Mouse (Mus musculus): Measurements from ENCODE around the gene Hist1h2bn. TPM values are rescaled to one million over a fixed set of nuclear protein-coding genes. Genes with fewer than 3 reads are reported as not detected.
"Not testable (repeated sequence)": the region's sequence is repeated elsewhere in the genome, so short reads cannot be mapped to it uniquely, and the experiment has no call there.

The Hist1h2bn gene
- polyA plus RNA-seq, 1 experiment from 2014 or later = 0.88 TPM

DNA sequence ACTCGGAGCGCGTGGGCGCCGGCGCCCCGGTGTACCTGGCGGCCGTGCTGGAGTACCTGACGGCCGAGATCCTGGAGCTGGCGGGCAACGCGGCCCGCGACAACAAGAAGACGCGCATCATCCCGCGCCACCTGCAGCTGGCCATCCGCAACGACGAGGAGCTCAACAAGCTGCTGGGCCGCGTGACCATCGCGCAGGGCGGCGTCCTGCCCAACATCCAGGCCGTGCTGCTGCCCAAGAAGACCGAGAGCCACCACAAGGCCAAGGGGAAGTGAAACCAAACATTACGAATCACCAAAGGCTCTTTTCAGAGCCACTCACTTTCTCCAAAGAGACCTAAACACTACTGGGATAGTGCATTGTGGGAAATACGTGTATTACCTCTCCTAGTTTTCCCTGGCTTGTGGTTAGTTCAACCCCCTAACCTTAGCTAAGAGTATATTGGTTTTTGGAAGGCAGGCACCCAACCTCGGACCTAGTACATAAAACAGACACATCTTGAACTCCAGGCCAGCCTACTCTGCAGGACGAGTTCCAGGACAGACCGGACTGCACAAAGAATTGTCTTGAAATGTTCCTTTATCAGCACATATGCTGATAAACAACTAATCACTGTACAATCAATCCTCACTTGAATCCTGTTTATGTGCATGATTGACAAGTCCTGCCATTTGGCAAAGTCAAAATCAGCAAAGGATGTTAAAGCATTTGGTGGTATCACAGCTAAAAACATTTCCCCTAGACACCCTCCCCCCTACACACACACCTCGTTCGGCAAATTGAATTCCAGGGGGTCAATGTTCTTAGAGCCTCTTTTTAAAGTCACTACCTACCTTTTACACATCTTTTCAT is 37.2 kb upstream of the Hist1h2bn start:
- not testable (repeated sequence) for H3K9me3 ChIP-seq (replicated peaks; ENCODE audit: control insufficient read depth, low read length); H3K27me3 ChIP-seq (ENCODE audit: control insufficient read depth, insufficient read depth, low read length); H3K36me3 ChIP-seq (ENCODE audit: control insufficient read depth, insufficient read depth)
- Histone ChIP-seq H3K9ac (ENCODE audit: low read length) (peak overlapping the region; percentile 60), H3K4me3 (ENCODE audit: low read length) (peak overlapping the region; percentile 51), H3K4me2 (ENCODE audit: low read depth, low read length) (peak overlapping the region; percentile 91), H3K4me1 (ENCODE audit: control insufficient read depth, insufficient read depth, low read length) (peaks cover 21% of the 10 kb centered on the region), H3K27ac (ENCODE audit: low read length) (peak overlapping the region; percentile 86)
- WGBS = 0% methylated on average over 10 of the region's 38 CpGs
- ATAC-seq (replicated peaks; ENCODE audit: extremely low read depth, insufficient read depth, low FRiP score) = peak; percentile 10; the same call in 1 of the 2 replicates

DNA sequence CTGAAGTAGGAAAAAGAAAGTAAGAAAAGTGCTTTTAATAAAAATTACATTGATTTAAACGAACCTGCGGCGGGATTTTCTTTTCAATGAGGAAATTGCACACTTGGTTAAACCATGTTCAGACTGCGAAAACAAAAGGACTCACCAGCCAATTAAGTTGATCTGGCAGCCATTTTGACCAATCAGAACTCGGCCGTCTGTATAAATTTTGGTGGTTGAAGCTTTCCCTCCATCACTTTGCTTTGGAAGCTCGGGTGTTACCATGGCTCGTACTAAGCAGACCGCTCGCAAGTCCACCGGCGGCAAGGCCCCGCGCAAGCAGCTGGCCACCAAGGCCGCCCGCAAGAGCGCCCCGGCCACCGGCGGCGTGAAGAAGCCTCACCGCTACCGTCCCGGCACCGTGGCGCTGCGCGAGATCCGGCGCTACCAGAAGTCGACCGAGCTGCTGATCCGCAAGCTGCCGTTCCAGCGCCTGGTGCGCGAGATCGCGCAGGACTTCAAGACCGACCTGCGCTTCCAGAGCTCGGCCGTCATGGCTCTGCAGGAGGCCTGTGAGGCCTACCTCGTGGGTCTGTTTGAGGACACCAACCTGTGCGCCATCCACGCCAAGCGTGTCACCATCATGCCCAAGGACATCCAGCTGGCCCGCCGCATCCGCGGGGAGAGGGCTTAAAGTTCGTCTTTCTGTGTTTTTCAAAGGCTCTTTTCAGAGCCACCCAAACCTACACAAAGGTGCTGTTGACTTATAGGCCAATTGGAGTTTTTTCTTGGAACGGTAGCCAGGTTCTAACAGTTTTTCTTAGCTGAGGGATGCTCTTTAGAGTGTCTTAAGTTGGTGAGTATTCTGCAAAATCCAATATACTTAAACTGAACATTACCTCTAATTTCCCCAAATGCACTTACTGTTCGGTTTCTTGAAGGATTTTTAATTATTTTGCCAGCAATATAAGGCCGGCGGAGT is 36.2 kb upstream of the Hist1h2bn start, which contains the start of gene Hist1h3h:
TSS of gene Hist1h3h (plus strand) at position 263 of the 961 bp plus-strand sequence.
- Histone ChIP-seq H3K4me2 (ENCODE audit: low read depth, low read length) (peak within 1 kb of the TSS; percentile 91), H3K27ac (ENCODE audit: low read length) (peak within 1 kb of the TSS; percentile 86), H3K4me3 (ENCODE audit: low read length) (peak within 1 kb of the TSS; percentile 54), H3K9ac (ENCODE audit: low read length) (peak within 1 kb of the TSS; percentile 74), H3K4me1 (ENCODE audit: control insufficient read depth, insufficient read depth, low read length) (peaks cover 26% of the 10 kb centered on the region)
- not testable (repeated sequence) for H3K36me3 ChIP-seq (ENCODE audit: control insufficient read depth, insufficient read depth); H3K27me3 ChIP-seq (ENCODE audit: control insufficient read depth, insufficient read depth, low read length); H3K9me3 ChIP-seq (replicated peaks; ENCODE audit: control insufficient read depth, low read length)
- peak; percentile 32 for ATAC-seq (replicated peaks; ENCODE audit: extremely low read depth, insufficient read depth, low FRiP score)
- 3% methylated on average over 24 of the region's 56 CpGs for WGBS

DNA sequence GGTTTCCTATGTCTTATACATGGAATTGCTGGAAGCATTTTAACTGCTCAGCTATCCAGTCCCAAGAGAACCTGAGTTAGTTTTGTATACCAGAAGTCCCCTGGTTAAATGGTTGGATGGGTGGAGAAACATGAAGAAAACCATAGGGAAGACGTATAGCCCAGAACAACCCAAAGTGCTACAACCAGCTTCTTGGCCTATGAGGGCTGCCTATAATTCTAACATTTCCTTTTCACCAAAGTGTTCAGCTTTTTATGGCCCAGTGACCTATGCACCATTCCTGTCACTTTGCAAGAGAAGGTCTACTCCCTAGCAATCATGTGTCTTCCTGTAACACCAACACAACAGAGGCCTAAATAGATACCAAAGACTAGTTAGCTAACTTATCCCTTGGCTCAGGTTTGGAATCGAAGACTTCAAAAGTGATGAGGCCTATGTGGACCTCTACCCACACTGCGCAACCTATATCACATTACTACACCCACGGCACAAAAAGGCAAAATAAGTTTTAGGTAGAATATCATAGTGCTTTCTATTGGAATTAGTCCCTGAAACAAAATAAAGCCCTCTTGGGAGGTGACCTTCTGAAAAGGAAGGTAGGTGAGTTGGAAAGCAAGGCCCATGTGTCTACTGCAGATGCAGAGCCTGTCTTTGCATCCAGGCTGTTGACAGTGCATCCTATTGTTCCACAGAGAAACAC is 35.4 kb upstream of the Hist1h2bn start:
- Histone ChIP-seq H3K4me1 (ENCODE audit: control insufficient read depth, insufficient read depth, low read length) (peaks cover 29% of the 10 kb centered on the region), H3K4me3 (ENCODE audit: low read length) (peak overlapping the region; percentile 54), H3K27me3 (ENCODE audit: control insufficient read depth, insufficient read depth, low read length) (no peaks in the 10 kb centered on the region), H3K9me3 (replicated peaks; ENCODE audit: control insufficient read depth, low read length) (no peaks in the 10 kb centered on the region), H3K4me2 (ENCODE audit: low read depth, low read length) (peak overlapping the region; percentile 75), H3K9ac (ENCODE audit: low read length) (peak overlapping the region; percentile 74), H3K27ac (ENCODE audit: low read length) (peak overlapping the region; percentile 69), H3K36me3 (ENCODE audit: control insufficient read depth, insufficient read depth) (no peaks in the 10 kb centered on the region)
- 65% methylated on average over 4 of the region's 4 CpGs for WGBS
- no peak for ATAC-seq (replicated peaks; ENCODE audit: extremely low read depth, insufficient read depth, low FRiP score)

DNA sequence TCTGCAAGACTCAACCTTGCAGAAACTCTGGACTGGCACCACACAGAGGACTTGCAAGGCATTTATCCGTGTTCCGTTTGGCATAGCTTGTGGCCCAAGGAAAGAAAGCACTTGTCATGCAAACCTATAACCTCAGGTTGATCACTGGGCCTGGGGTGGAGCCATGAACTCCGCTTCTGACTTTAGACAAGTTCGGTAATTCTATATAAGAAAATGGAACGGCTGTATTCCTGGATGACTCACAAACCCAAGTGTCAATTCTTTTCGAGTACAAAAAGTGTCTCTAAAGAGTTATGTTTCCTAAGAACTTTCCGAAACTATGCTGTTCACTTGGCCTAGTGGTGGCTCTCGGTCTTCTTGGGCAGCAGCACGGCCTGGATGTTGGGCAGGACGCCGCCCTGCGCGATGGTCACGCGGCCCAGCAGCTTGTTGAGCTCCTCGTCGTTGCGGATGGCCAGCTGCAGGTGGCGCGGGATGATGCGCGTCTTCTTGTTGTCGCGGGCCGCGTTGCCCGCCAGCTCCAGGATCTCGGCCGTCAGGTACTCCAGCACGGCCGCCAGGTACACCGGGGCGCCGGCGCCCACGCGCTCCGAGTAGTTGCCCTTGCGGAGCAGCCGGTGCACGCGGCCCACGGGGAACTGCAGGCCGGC is 32.7 kb upstream of the Hist1h2bn start:
- 4% methylated on average over 21 of the region's 44 CpGs for WGBS
- Histone ChIP-seq H3K4me1 (ENCODE audit: control insufficient read depth, insufficient read depth, low read length) (peaks cover 21% of the 10 kb centered on the region), H3K27ac (ENCODE audit: low read length) (peak overlapping the region; percentile 75), H3K4me3 (ENCODE audit: low read length) (peak overlapping the region; percentile 49), H3K4me2 (ENCODE audit: low read depth, low read length) (peak overlapping the region; percentile 65), H3K9ac (ENCODE audit: low read length) (peak overlapping the region; percentile 42)
- H3K9me3 ChIP-seq (replicated peaks; ENCODE audit: control insufficient read depth, low read length); H3K36me3 ChIP-seq (ENCODE audit: control insufficient read depth, insufficient read depth); H3K27me3 ChIP-seq (ENCODE audit: control insufficient read depth, insufficient read depth, low read length): not testable (repeated sequence)
- peak; percentile 3; the same call in 1 of the 2 replicates for ATAC-seq (replicated peaks; ENCODE audit: extremely low read depth, insufficient read depth, low FRiP score)

DNA sequence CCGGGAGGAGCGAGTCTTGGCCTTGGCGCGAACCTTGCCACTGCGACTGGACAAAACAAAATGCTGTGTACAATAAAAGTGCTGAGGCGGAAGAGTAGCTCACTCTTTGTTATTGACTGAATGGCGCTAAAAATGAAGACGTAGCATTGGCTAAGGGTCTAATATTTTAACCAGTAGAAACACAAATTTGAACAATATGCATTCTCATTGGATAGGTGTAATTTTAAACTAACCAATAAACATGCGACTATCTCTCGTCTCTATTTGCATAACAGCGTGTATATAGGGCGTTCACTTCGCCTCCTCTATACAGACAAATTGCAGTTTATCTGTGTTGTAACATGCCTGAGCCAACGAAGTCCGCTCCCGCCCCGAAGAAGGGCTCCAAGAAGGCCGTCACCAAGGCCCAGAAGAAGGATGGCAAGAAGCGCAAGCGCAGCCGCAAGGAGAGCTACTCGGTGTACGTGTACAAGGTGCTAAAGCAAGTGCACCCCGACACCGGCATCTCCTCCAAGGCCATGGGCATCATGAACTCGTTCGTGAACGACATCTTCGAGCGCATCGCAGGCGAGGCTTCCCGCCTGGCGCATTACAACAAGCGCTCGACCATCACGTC is 32.1 kb upstream of the Hist1h2bn start, which contains the start of gene Hist1h2bm:
TSS of gene Hist1h2bm (plus strand) at position 288 of the 616 bp plus-strand sequence.
- Histone ChIP-seq H3K4me1 (ENCODE audit: control insufficient read depth, insufficient read depth, low read length) (peaks cover 20% of the 10 kb centered on the region), H3K27ac (ENCODE audit: low read length) (peak within 1 kb of the TSS; percentile 76), H3K4me3 (ENCODE audit: low read length) (peak within 1 kb of the TSS; percentile 49), H3K4me2 (ENCODE audit: low read depth, low read length) (peak within 1 kb of the TSS; percentile 65), H3K9ac (ENCODE audit: low read length) (peak within 1 kb of the TSS; percentile 42)
- ATAC-seq (replicated peaks; ENCODE audit: extremely low read depth, insufficient read depth, low FRiP score) = peak; percentile 95
- WGBS = 1% methylated on average over 37 of the region's 37 CpGs
- not testable (repeated sequence) for H3K9me3 ChIP-seq (replicated peaks; ENCODE audit: control insufficient read depth, low read length); H3K27me3 ChIP-seq (ENCODE audit: control insufficient read depth, insufficient read depth, low read length); H3K36me3 ChIP-seq (ENCODE audit: control insufficient read depth, insufficient read depth)

DNA sequence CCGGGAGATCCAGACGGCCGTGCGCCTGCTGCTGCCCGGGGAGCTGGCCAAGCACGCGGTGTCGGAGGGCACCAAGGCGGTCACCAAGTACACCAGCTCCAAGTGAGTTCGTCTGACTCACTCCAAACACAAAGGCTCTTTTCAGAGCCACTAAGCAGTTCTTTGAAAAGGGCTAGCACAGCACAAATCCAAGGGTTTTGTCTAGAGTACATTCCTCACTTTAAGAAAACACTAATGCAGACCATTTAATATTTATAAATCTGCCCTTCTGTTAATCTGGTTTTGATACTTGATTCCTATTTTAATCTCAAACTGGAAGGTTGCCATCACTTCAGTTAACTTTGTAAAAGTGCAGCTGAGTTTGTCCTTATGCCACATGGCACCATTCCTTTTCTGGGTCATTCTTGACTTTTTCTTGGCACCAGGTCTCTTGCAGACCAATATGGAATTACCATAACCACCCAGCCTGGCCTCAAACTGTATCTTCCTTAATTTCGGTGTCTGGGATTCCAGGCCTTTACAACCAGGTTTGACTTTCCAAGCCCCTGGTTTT is 31.5 kb upstream of the Hist1h2bn start:
- peak overlapping the region; percentile 37 for H3K9ac ChIP-seq (ENCODE audit: low read length)
- WGBS = 3% methylated on average over 11 of the region's 11 CpGs
- H3K9me3 ChIP-seq (replicated peaks; ENCODE audit: control insufficient read depth, low read length) = no peaks in the 10 kb centered on the region
- peak overlapping the region; percentile 65 for H3K4me2 ChIP-seq (ENCODE audit: low read depth, low read length)
- peak overlapping the region; percentile 76 for H3K27ac ChIP-seq (ENCODE audit: low read length)
- peak overlapping the region; percentile 49 for H3K4me3 ChIP-seq (ENCODE audit: low read length)
- H3K4me1 ChIP-seq (ENCODE audit: control insufficient read depth, insufficient read depth, low read length) = peaks cover 17% of the 10 kb centered on the region
- no peaks in the 10 kb centered on the region for H3K27me3 ChIP-seq (ENCODE audit: control insufficient read depth, insufficient read depth, low read length)
- H3K36me3 ChIP-seq (ENCODE audit: control insufficient read depth, insufficient read depth) = no peaks in the 10 kb centered on the region
- peak; percentile 9; the same call in 1 of the 2 replicates for ATAC-seq (replicated peaks; ENCODE audit: extremely low read depth, insufficient read depth, low FRiP score)

DNA sequence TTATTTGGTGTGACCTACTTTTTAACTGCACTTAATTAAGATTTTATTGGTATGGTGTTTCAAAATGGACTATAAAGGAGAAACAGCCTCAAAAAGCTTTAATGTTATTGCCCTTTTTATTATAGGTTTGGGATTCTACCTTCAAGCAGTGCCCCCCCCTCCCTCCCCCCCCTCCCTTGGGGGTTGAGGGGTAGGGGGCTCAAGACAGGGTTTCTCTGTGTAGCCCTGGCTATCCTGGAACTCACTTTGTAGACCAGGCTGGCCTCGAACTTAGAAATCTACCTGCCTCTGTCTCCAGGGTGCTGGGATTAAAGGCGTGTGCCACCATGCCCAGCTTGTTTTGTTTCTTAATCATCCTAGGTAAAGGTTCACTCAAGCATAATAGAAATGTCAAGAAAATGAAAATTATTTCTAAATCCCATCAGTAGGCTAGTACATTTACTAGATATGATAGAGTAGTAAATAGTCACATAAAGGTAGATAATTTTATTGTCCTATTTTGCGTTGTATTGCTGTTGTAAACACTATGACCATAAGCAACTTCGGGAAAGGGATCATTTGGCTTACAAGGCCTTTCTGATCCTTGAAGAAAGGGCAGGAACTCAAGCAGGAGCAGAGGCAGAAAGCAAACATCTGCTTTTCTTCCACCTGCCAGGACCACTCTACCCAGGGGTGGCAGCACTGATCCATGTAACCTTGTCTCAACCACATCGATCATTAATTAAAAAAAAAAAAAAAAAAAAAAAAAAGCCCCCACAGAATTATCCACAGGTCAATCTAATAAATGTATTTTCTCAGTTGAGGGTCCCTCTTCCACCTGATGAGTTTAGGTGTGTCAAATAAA is 30.7 kb upstream of the Hist1h2bn start:
- no peaks in the 10 kb centered on the region for H3K27me3 ChIP-seq (ENCODE audit: control insufficient read depth, insufficient read depth, low read length)
- WGBS = 41% methylated on average over 5 of the region's 5 CpGs
- peaks cover 14% of the 10 kb centered on the region for H3K4me1 ChIP-seq (ENCODE audit: control insufficient read depth, insufficient read depth, low read length)
- H3K36me3 ChIP-seq (ENCODE audit: control insufficient read depth, insufficient read depth) = no peaks in the 10 kb centered on the region
- H3K9me3 ChIP-seq (replicated peaks; ENCODE audit: control insufficient read depth, low read length) = no peaks in the 10 kb centered on the region
- H3K27ac ChIP-seq (ENCODE audit: low read length) = peak overlapping the region; percentile 76; the same call in 1 of the 2 replicates
- no peak overlapping the region for H3K4me3 ChIP-seq (ENCODE audit: low read length)
- peak overlapping the region; percentile 65; the same call in 1 of the 2 replicates for H3K4me2 ChIP-seq (ENCODE audit: low read depth, low read length)
- H3K9ac ChIP-seq (ENCODE audit: low read length) = no peak overlapping the region
- ATAC-seq (replicated peaks; ENCODE audit: extremely low read depth, insufficient read depth, low FRiP score) = no peak
